Mouse (Mus musculus): ENCODE data around the gene Gtf2f1.

DNA sequence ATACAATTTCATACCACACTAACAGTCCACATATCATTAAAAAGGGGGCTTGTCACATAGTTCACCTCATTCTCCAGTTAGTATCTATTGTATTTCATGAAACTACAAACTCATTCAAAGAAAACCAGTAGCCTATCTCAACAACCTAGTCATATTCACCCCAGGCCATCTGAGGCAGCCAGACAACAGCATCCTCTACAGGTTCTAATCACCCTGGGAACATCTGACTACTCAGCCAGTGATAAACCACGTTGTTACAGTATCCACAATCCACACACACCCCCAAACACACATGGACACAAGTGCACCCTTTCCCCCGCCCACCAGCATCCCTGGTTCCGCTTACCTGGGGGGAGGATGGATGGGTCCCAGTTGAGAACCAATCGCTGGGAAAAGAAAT, 16.4 kb upstream of the Gtf2f1 start:
- TF ChIP-seq CHD2 (IDR thresholded peaks at IDR 0.05; ENCODE audit: low read length) (no peak), CTCF (IDR thresholded peaks at IDR 0.05 in 2 of 3, conservative IDR thresholded peaks at IDR 0.05 in 1 of 3; ENCODE audit: control insufficient read depth in 1 of 3, insufficient read depth in 1 of 3, low read depth in 2 of 3, low read length in 3 of 3, poor library complexity in 1 of 3, severe bottlenecking in 1 of 3) (no peak), EP300 (IDR thresholded peaks at IDR 0.05; ENCODE audit: low read depth in 1 of 2, low read length in 2 of 2) (no peak), NRF1 (IDR thresholded peaks at IDR 0.05; ENCODE audit: insufficient read depth, low read depth, low read length, poor library complexity, severe bottlenecking) (no peak)
